In genomic region chr1:189933480-189934202, GRCm38 (mm10) we compare ENCODE assay signal across 13 mouse cellular contexts. TPM values are rescaled to one million over a fixed set of nuclear protein-coding genes. Genes with fewer than 3 reads are reported as not detected.
DNase-seq lines count a peak whose midpoint lies in the region; ATAC-seq lines count a peak whose summit lies in the region.
"Had no signal": no experiment of that assay in that cellular context is flagged by ENCODE, and none has a peak within 500 bp of the region (broad histone marks: within the 10 kb centered on the region; RNA-seq: fewer than 3 reads in every experiment).

No protein-coding gene starts in this region.

- peak overlapping the region; percentile 39 to 54; a peak in 3 of 4 replicates for H3K27ac ChIP-seq in heart, embryonic 14.5 days (replicated peaks in 1 of 2; ENCODE audit: control insufficient read depth in 1 of 2, insufficient read depth in 1 of 2, low read depth in 2 of 2, low read length in 2 of 2)
- no peak overlapping the region for H3K27ac ChIP-seq in stomach, embryonic 15.5 days
- H3K27ac ChIP-seq: limb, embryonic 12.5 days; midbrain, embryonic 12.5 days had no signal

- no peak overlapping the region for H3K4me2 ChIP-seq in heart, embryonic 14.5 days (ENCODE audit: low read length)
- no peak overlapping the region for H3K4me2 ChIP-seq in stomach, embryonic 15.5 days
- H3K4me2 ChIP-seq: limb, embryonic 12.5 days; midbrain, embryonic 12.5 days had no signal

- H3K36me3 ChIP-seq in heart, embryonic 14.5 days (ENCODE audit: control insufficient read depth, insufficient read depth, low read length), result no peaks in the 10 kb centered on the region
- no peaks in the 10 kb centered on the region for H3K36me3 ChIP-seq in stomach, embryonic 15.5 days
- H3K36me3 ChIP-seq: limb, embryonic 12.5 days; midbrain, embryonic 12.5 days had no signal

- DNase-seq in heart, postnatal 14 days, result no peak
- DNase-seq in MEL-GATA-1-ER (ENCODE audit: extremely low read depth, low read depth), result peak; percentile 81
- peak; percentile 42 for DNase-seq in liver
- no peak for DNase-seq in left cerebral cortex, postnatal 4 days
- no peak for DNase-seq in layer of hippocampus, adult 9-11 months
- DNase-seq: gastrocnemius, postnatal 25 days; kidney, adult 2 months; spleen, adult 18-20 months had no signal

- H3K4me1 ChIP-seq in heart, embryonic 14.5 days (ENCODE audit: control insufficient read depth in 2 of 2, insufficient read depth in 2 of 2, low read length in 2 of 2), result peaks cover 8 to 11% of the 10 kb centered on the region in 2 experiments; a peak in 3 of 4 replicates
- peaks cover 8% of the 10 kb centered on the region; the same call in 1 of the 2 replicates for H3K4me1 ChIP-seq in stomach, embryonic 15.5 days
- H3K4me1 ChIP-seq: limb, embryonic 12.5 days had no signal

- no peaks in the 10 kb centered on the region for H3K27me3 ChIP-seq in heart, embryonic 14.5 days (ENCODE audit: control insufficient read depth, insufficient read depth, low read length)
- H3K27me3 ChIP-seq in stomach, embryonic 15.5 days (replicated peaks), result no peaks in the 10 kb centered on the region
- H3K27me3 ChIP-seq: limb, embryonic 12.5 days had no signal

- 39% methylated on average over 9 of the region's 9 CpGs for whole genome bisulfite sequencing in heart, embryonic 14.5 days
- 58% methylated on average over 9 of the region's 9 CpGs for WGBS in stomach, embryonic 15.5 days

- H3K4me3 ChIP-seq in heart, embryonic 14.5 days (ENCODE audit: control insufficient read depth in 1 of 2, insufficient read depth in 1 of 2, low read depth in 1 of 2, low read length in 2 of 2), result no peak overlapping the region
- no peak overlapping the region for H3K4me3 ChIP-seq in stomach, embryonic 15.5 days (replicated peaks)
- H3K4me3 ChIP-seq: limb, embryonic 12.5 days; midbrain, embryonic 12.5 days had no signal

- intact Hi-C loops in heart, postnatal 14 days (cut with DNase I), result no loop called here
- intact Hi-C loops in left cerebral cortex, postnatal 4 days (cut with DNase I), result no loop called here

- no peaks in the 10 kb centered on the region for H3K9me3 ChIP-seq in heart, embryonic 14.5 days (ENCODE audit: control insufficient read depth, low read length)
- H3K9me3 ChIP-seq in stomach, embryonic 15.5 days, result no peaks in the 10 kb centered on the region
- H3K9me3 ChIP-seq: limb, embryonic 12.5 days; midbrain, embryonic 12.5 days had no signal

- peak; percentile 76 for ATAC-seq in heart, embryonic 14.5 days (ENCODE audit: insufficient number of reproducible peaks, insufficient read depth, low FRiP score, low read depth)
- ATAC-seq in stomach, embryonic 15.5 days (ENCODE audit: insufficient read depth, low FRiP score, low read depth), result peak; percentile 63; the same call in 1 of the 2 replicates
- no peak for ATAC-seq in cerebellum, adult (ENCODE audit: insufficient number of reproducible peaks, low FRiP score, low TSS enrichment)

- no peak overlapping the region for H3K9ac ChIP-seq in heart, embryonic 14.5 days (ENCODE audit: low read length)
- H3K9ac ChIP-seq in stomach, embryonic 15.5 days, result no peak overlapping the region
- H3K9ac ChIP-seq: limb, embryonic 12.5 days; midbrain, embryonic 12.5 days had no signal

RNA-seq across cellular contexts. Expression of gene Smyd2, which starts 11.5 kb away (rescaled TPM):
- 227 and 246 TPM in 2 replicates for polyA plus RNA-seq in heart, embryonic 14.5 days (2014; fragmentation: Nextera tagmentation; extraction: Ambion mirVana)
- total RNA-seq in heart, postnatal 14 days (2021), result 100 to 1,000 TPM; 122 to 138 TPM
- 93.1 and 102 TPM in 2 replicates for polyA plus RNA-seq in stomach, embryonic 15.5 days (2015; fragmentation: Nextera tagmentation; extraction: Ambion mirVana)
- total RNA-seq in left cerebral cortex, postnatal 4 days (2021), result 100 to 1,000 TPM; 120 to 128 TPM

Comparison
In these comparisons a context has a peak if more than half of its experiments do, and no peak if none do; other contexts are left out.
1. DNase-seq: peak in MEL-GATA-1-ER (single experiment) and liver (single experiment); none in heart, postnatal 14 days (0 of 2), left cerebral cortex, postnatal 4 days (single experiment) and layer of hippocampus, adult 9-11 months (single experiment).